In the genomic region with DNA sequence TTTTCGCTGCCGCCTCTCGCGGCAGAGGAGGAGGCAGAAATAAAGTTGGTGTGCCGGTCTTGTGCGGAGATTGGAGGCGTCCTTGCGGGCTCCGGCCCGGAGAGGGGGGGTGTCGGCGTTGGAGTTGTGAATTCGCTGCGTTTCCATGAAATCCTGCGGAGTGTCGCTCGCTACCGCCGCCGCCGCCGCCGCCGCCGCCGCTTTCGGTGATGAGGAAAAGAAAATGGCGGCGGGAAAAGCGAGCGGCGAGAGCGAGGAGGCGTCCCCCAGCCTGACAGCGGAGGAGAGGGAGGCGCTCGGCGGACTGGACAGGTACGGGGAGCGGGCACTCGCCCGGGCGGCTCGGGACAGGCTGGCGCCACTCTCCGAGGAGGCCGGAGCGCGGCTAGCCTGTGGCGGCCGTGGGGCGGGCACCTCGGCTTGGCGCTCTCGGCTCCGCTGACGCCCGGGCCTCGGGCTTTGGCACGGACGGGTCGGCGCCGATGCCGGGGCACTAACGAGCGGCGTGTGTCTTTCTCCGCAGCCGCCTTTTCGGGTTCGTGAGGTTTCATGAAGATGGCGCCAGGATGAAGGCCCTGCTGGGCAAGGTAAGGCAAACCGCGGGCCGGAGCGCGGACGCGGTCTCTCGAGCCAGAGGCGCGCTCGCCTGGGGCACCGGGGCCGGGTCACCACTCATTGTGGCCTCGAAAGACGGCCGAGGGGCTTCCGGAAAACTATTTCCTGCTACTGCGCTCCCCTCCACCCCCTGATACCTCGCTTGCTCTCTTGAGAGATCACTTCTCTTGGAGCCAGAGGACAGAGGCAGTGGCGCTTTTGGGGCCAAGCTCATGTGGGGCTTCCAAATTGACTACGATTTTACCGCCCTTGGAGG, we compare ENCODE assay signal across 7 mouse cellular contexts. TPM values are rescaled to one million over a fixed set of nuclear protein-coding genes. Genes with fewer than 3 reads are reported as not detected.
A peak's percentile ranks its signal among the peaks of the same experiment; 100 is the strongest.
DNase-seq lines count a peak whose midpoint lies in the region; ATAC-seq lines count a peak whose summit lies in the region.

No protein-coding gene starts in this region.

- no peaks in the 10 kb centered on the region for H3K27me3 ChIP-seq in intestine, embryonic 15.5 days (replicated peaks)
- no peaks in the 10 kb centered on the region for H3K27me3 ChIP-seq in limb, embryonic 12.5 days
- H3K27me3 ChIP-seq in midbrain, embryonic 14.5 days (ENCODE audit: control insufficient read depth, insufficient read depth, low read length), result no peaks in the 10 kb centered on the region

- peak overlapping the region; percentile 72 for H3K4me3 ChIP-seq in intestine, embryonic 15.5 days (replicated peaks)
- H3K4me3 ChIP-seq in limb, embryonic 12.5 days (replicated peaks), result peak overlapping the region; percentile 77
- H3K4me3 ChIP-seq in midbrain, embryonic 14.5 days (replicated peaks; ENCODE audit: low read depth, low read length), result peak overlapping the region; percentile 74

- H3K36me3 ChIP-seq in intestine, embryonic 15.5 days, result no peaks in the 10 kb centered on the region
- H3K36me3 ChIP-seq in limb, embryonic 12.5 days, result no peaks in the 10 kb centered on the region
- no peaks in the 10 kb centered on the region for H3K36me3 ChIP-seq in midbrain, embryonic 14.5 days (ENCODE audit: control insufficient read depth, insufficient read depth, low read length)

- no peaks in the 10 kb centered on the region for H3K9me3 ChIP-seq in intestine, embryonic 15.5 days
- H3K9me3 ChIP-seq in limb, embryonic 12.5 days, result no peaks in the 10 kb centered on the region
- H3K9me3 ChIP-seq in midbrain, embryonic 14.5 days (ENCODE audit: control insufficient read depth, low read length), result no peaks in the 10 kb centered on the region

- intact Hi-C loops in gastrocnemius, postnatal 14 days (cut with DNase I; ENCODE audit: low total_unique reads), result loop anchor here (10.0 kb wide), 1 partner anchor 92 kb away; no protein-coding TSS in a partner anchor

- DNase-seq in adrenal gland, adult (ENCODE audit: inconsistent age in 2 of 2, low spot score in 1 of 2), result peak; percentile 64 to 92
- DNase-seq in embryo, embryonic 10 days (ENCODE audit: low spot score), result peak; percentile 52
- DNase-seq in gastrocnemius, postnatal 14 days, result peak; percentile 75
- DNase-seq in midbrain, embryonic 14.5 days, result peak; percentile 80
- DNase-seq in spleen, adult 18-20 months, result peak; percentile 52 to 59

- under 1% methylated on average over 93 of the region's 95 CpGs for WGBS in intestine, embryonic 15.5 days
- WGBS in limb, embryonic 12.5 days, result 1% methylated on average over 52 of the region's 95 CpGs
- WGBS in midbrain, embryonic 14.5 days, result under 1% methylated on average over 91 of the region's 95 CpGs

- peak overlapping the region; percentile 84 for H3K9ac ChIP-seq in intestine, embryonic 15.5 days
- H3K9ac ChIP-seq in limb, embryonic 12.5 days (replicated peaks), result peak overlapping the region; percentile 90
- peak overlapping the region; percentile 90 for H3K9ac ChIP-seq in midbrain, embryonic 14.5 days (replicated peaks; ENCODE audit: low read length)

- H3K27ac ChIP-seq in intestine, embryonic 15.5 days, result peak overlapping the region; percentile 97
- H3K27ac ChIP-seq in limb, embryonic 12.5 days, result peak overlapping the region; percentile 98
- H3K27ac ChIP-seq in midbrain, embryonic 14.5 days (replicated peaks; ENCODE audit: low read depth, low read length), result peak overlapping the region; percentile 97

- H3K4me1 ChIP-seq in intestine, embryonic 15.5 days (replicated peaks), result no peaks in the 10 kb centered on the region
- H3K4me1 ChIP-seq in limb, embryonic 12.5 days (replicated peaks), result no peaks in the 10 kb centered on the region
- no peaks in the 10 kb centered on the region for H3K4me1 ChIP-seq in midbrain, embryonic 14.5 days (ENCODE audit: control insufficient read depth, insufficient read depth, low read length)

- peak overlapping the region; percentile 49 for H3K4me2 ChIP-seq in intestine, embryonic 15.5 days (replicated peaks)
- H3K4me2 ChIP-seq in limb, embryonic 12.5 days, result peak overlapping the region; percentile 54
- peak overlapping the region; percentile 64 for H3K4me2 ChIP-seq in midbrain, embryonic 14.5 days (ENCODE audit: low read length)

- peak; percentile 43 for ATAC-seq in intestine, embryonic 15.5 days
- ATAC-seq in limb, embryonic 12.5 days (ENCODE audit: insufficient number of reproducible peaks, insufficient read depth, low FRiP score, low TSS enrichment, low read depth), result no peak
- ATAC-seq in midbrain, embryonic 14.5 days (ENCODE audit: low FRiP score, low TSS enrichment), result peak; percentile 26

RNA-seq across cellular contexts. Expression of gene Kdm6a, which starts 0.7 kb away (rescaled TPM):
- 10 to 100 TPM; 23.0 to 27.3 TPM for total RNA-seq in gastrocnemius, postnatal 14 days (2021)
- 14.4 and 17.3 TPM in 2 replicates for polyA plus RNA-seq in intestine, embryonic 15.5 days (2015; fragmentation: Nextera tagmentation; extraction: Ambion mirVana)
- 30.0 and 31.2 TPM in 2 replicates for polyA plus RNA-seq in limb, embryonic 12.5 days (2016; fragmentation: Nextera tagmentation; extraction: Ambion mirVana)
- 22.6 and 26.6 TPM in 2 replicates for polyA plus RNA-seq in midbrain, embryonic 14.5 days (2014; fragmentation: Nextera tagmentation; extraction: Ambion mirVana)

RNA-seq across cellular contexts. Expression of gene Dusp21, which starts 17.4 kb away (rescaled TPM):
- not detected for total RNA-seq in gastrocnemius, postnatal 14 days (2021)
- not detected in 2 replicates for polyA plus RNA-seq in intestine, embryonic 15.5 days (2015; fragmentation: Nextera tagmentation; extraction: Ambion mirVana)
- not detected in 2 replicates for polyA plus RNA-seq in limb, embryonic 12.5 days (2016; fragmentation: Nextera tagmentation; extraction: Ambion mirVana)
- polyA plus RNA-seq in midbrain, embryonic 14.5 days (2014; fragmentation: Nextera tagmentation; extraction: Ambion mirVana), result not detected in 2 replicates
